Mouse (Mus musculus) cerebellum, adult 2 months (tissue): Measurements from ENCODE around the gene Cmtr1.

Source experiments
- CTCF ChIP-seq: fragments of 200-500 bp; IDR thresholded peaks from 2 replicates; pipeline ENCODE4 v1.5.1; 2011; ENCODE audit warnings: low read depth, mild to moderate bottlenecking, control low read depth, low read length, moderate library complexity, borderline replicate concordance; ENCODE audit not compliant: insufficient read depth
- POLR2A ChIP-seq: fragments of 200-500 bp; IDR thresholded peaks from 2 replicates; pipeline ENCODE4 v1.6.1; 2011; ENCODE audit warnings: low read length, control low read depth, borderline replicate concordance; ENCODE audit not compliant: insufficient read depth

- TF ChIP-seq POLR2A (no peak), CTCF (no peak)
Measured at GRCm38 (mm10) chr17:29680174-29680573, 19.8 kb downstream of the Cmtr1 start.
